Mouse (Mus musculus) liver, embryonic 12.5 days (tissue): ENCODE measurements around the gene Gpr162. TPM values are rescaled to one million over a fixed set of nuclear protein-coding genes. Genes with fewer than 3 reads are reported as not detected.
"Not testable (repeated sequence)": the region's sequence is repeated elsewhere in the genome, so short reads cannot be mapped to it uniquely, and the experiment has no call there.

Experiments used
- ATAC-seq: fragments of 200-750 bp; cut with Nextera tagmentation; 2 replicates; pipeline ENCODE4 v1.8.0; 2017; ENCODE audit warnings: moderate number of reproducible peaks, mild to moderate bottlenecking, moderate library complexity
- H3K27ac ChIP-seq: fragments of 300-500 bp; sonication (generic); 2 replicates; pipeline ENCODE4 v1.5.1; 2016; ENCODE audit warnings: mild to moderate bottlenecking
- H3K27me3 ChIP-seq: fragments of 300-500 bp; sonication (generic); replicated peaks from 2 replicates; pipeline ENCODE4 v1.6.1; 2016; ENCODE audit warnings: mild to moderate bottlenecking, moderate library complexity
- H3K36me3 ChIP-seq: fragments of 300-500 bp; sonication (generic); 2 replicates; pipeline ENCODE4 v1.6.1; 2016; ENCODE audit warnings: mild to moderate bottlenecking, moderate library complexity
- H3K4me1 ChIP-seq: fragments of 300-500 bp; sonication (generic); 2 replicates; pipeline ENCODE4 v1.6.1; 2016
- H3K4me2 ChIP-seq: fragments of 300-500 bp; sonication (generic); 2 replicates; pipeline ENCODE4 v1.6.1; 2016; ENCODE audit warnings: mild to moderate bottlenecking, moderate library complexity
- H3K4me3 ChIP-seq: fragments of 300-500 bp; sonication (generic); 2 replicates; pipeline ENCODE4 v1.5.1; 2016; ENCODE audit warnings: mild to moderate bottlenecking, moderate library complexity
- H3K9ac ChIP-seq: fragments of 300-500 bp; sonication (generic); 2 replicates; pipeline ENCODE4 v1.6.1; 2016; ENCODE audit warnings: mild to moderate bottlenecking, moderate library complexity
- H3K9me3 ChIP-seq: fragments of 300-500 bp; sonication (generic); replicated peaks from 2 replicates; pipeline ENCODE4 v1.6.1; 2016; ENCODE audit warnings: mild to moderate bottlenecking, moderate library complexity
- WGBS: fragments of 180-500 bp; shearing (Covaris S2); methylation state at CpG from one replicate; pipeline ENCODE4 v1.1.7; 2016; ENCODE audit not compliant: insufficient replicate concordance; 5-methylcytosine and 5-hydroxymethylcytosine counted together
- polyA plus RNA-seq: library from polyadenylated mRNA; unstranded; fragments of >200 nt; fragmentation: Nextera tagmentation; extraction: Ambion mirVana; gene quantifications from 2 replicates; pipeline ENCODE4 v1.2.1, GENCODE M21; 2016

Gene Gpr162
- polyA plus RNA-seq, 1 experiment from 2014 or later: 0.08 TPM

DNA sequence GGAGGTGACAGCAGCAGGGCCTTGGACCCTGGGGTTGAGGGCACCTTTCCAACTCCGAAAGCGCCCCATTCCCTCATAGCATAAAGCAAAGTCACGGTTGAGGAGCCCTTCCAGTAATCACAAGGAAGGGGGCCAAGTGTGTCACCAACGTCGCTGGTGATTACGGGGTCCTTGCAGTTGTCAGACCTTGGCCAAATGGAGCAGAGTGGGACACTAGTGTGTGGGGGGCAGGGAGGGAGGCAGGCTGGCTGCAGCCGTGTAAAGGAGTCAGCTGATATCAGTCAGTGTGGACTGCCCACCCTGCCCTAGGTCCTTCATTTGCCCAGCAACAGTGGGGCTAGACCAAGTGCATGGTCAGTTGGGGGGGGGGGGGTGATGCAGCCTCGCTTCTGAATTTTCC lies 49.3 kb downstream of the Gpr162 start:
- Histone ChIP-seq H3K9ac (peak overlapping the region; percentile 90), H3K4me3 (peak overlapping the region; percentile 85), H3K4me1 (peaks cover 53% of the 10 kb centered on the region), H3K4me2 (peak overlapping the region; percentile 94), H3K27ac (peak overlapping the region; percentile 34; the same call in 1 of the 2 replicates), H3K9me3 (no peaks in the 10 kb centered on the region), H3K27me3 (no peaks in the 10 kb centered on the region), H3K36me3 (peaks cover 77% of the 10 kb centered on the region)
- WGBS: 34% methylated on average over 8 of the region's 8 CpGs
- ATAC-seq: peak; percentile 8; the same call in 1 of the 2 replicates

- Histone ChIP-seq H3K27me3 (no peaks in the 10 kb centered on the region), H3K9me3 (no peaks in the 10 kb centered on the region), H3K4me2 (peak within 1 kb of the TSS; percentile 94), H3K4me1 (peaks cover 58% of the 10 kb centered on the region), H3K4me3 (peak within 1 kb of the TSS; percentile 85), H3K9ac (peak within 1 kb of the TSS; percentile 90), H3K36me3 (peaks cover 72% of the 10 kb centered on the region), H3K27ac (peak within 1 kb of the TSS; percentile 91)
- under 1% methylated on average over 22 of the region's 22 CpGs for WGBS
- peak; percentile 84 for ATAC-seq
Observed at GRCm38 (mm10) chr6:124813933-124814332, 49.9 kb downstream of the Gpr162 start, which contains the start of gene Tpi1. Tpi1 (minus strand) TSS chr6:124814296.

GRCm38 (mm10) chr6:124813496-124813895 lies 50.3 kb downstream of the Gpr162 start:
- H3K4me1 ChIP-seq: peaks cover 58% of the 10 kb centered on the region
- H3K27me3 ChIP-seq: no peaks in the 10 kb centered on the region
- H3K36me3 ChIP-seq: peaks cover 68% of the 10 kb centered on the region
- peak overlapping the region; percentile 94 for H3K4me2 ChIP-seq
- ATAC-seq: peak; percentile 61
- H3K9me3 ChIP-seq: no peaks in the 10 kb centered on the region
- peak overlapping the region; percentile 91 for H3K27ac ChIP-seq
- WGBS: under 1% methylated on average over 18 of the region's 18 CpGs
- H3K9ac ChIP-seq: peak overlapping the region; percentile 90
- H3K4me3 ChIP-seq: peak overlapping the region; percentile 85

DNA sequence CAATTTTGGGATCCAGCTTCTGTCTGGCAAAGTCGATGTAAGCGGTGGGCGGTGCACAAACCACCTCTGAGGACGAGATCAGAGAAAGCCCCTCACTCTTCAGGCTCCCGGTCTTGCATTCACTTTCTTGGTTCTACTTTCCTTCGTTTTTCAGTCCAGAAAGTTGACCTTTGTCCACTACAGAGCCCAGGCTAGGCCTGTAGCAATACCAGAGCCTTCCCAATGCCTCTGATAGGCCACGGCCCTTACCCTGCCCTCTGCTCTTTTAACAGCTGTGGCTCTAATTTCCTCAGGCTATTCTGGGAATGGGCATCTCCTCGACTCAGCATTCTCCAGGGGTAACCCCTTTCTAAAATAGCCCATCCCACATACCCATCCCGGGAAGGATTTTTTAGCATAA lies 50.9 kb downstream of the Gpr162 start:
- H3K4me2 ChIP-seq: peak overlapping the region; percentile 94
- H3K27me3 ChIP-seq: no peaks in the 10 kb centered on the region
- peak overlapping the region; percentile 90 for H3K9ac ChIP-seq
- peak overlapping the region; percentile 91 for H3K27ac ChIP-seq
- peaks cover 65% of the 10 kb centered on the region for H3K4me1 ChIP-seq
- WGBS: 24% methylated on average over 9 of the region's 9 CpGs
- ATAC-seq: no peak
- H3K4me3 ChIP-seq: peak overlapping the region; percentile 85
- peaks cover 61% of the 10 kb centered on the region for H3K36me3 ChIP-seq
- H3K9me3 ChIP-seq: no peaks in the 10 kb centered on the region

GRCm38 (mm10) chr6:124811701-124812560 lies 51.9 kb downstream of the Gpr162 start:
- ATAC-seq: no peak
- Histone ChIP-seq H3K4me3 (peak overlapping the region; percentile 85), H3K9ac (peak overlapping the region; percentile 90), H3K4me2 (peak overlapping the region; percentile 94), H3K27ac (peak overlapping the region; percentile 91), H3K36me3 (peaks cover 52% of the 10 kb centered on the region), H3K4me1 (peaks cover 73% of the 10 kb centered on the region), H3K9me3 (no peaks in the 10 kb centered on the region), H3K27me3 (no peaks in the 10 kb centered on the region)
- 74% methylated on average over 24 of the region's 24 CpGs for WGBS

DNA sequence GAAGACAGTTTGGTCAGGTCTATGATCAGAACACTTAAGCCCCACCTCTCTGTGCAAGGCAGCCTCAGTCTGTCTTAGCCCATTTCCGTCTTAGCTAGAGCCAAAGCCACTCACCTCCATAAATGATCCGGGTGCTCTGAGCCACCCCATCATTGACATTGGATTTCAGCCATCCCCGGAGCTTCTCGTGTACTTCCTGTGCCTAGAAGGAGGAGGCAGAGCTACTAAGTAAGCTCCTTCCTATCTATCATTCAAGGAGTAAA lies 52.4 kb downstream of the Gpr162 start:
- peaks cover 79% of the 10 kb centered on the region for H3K4me1 ChIP-seq

DNA sequence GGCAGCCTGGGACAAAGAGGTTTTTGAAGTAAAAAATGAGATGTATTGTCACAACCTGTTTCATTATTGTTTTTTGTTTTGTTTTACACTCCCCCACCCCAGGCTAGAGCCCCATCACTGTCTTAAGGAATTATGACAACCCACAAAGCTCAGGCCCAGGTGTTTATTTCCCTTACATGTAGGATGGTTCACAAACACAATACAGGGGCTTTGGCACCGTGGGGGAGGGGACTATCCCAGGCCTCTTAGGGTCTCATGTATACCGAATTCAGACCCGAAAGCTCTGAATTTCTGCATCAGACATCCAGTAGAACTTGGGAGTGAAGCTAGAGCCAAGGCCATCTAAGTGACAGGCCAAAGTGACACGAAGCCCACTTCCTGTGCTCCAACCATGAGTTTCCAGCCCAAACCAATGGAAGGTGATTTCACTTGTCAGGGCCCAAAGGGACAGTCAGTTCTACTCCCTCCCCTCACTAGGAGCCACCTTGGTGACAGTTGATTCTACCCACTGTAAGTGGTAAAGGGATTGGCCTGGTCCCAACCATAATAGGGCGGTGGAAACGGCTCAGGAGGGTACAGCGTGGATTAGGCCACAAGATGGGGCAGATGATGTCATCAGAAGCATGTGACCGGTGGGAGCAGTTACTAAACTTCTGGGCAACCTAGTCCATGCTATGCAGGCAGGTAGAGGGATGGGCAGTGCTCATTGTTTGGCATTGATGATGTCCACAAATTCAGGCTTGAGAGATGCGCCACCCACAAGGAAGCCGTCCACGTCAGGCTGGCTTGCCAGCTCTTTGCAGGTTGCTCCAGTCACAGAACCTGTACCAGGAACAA lies 53.0 kb downstream of the Gpr162 start:
- H3K4me3 ChIP-seq: peak overlapping the region; percentile 72; the same call in 1 of the 2 replicates
- H3K9me3 ChIP-seq, H3K27me3 ChIP-seq, ATAC-seq: not testable (repeated sequence)
- WGBS: 76% methylated on average over 11 of the region's 11 CpGs
- peak overlapping the region; percentile 95 for H3K27ac ChIP-seq
- H3K4me1 ChIP-seq: peaks cover 85% of the 10 kb centered on the region
- peak overlapping the region; percentile 93 for H3K4me2 ChIP-seq
- H3K36me3 ChIP-seq: peaks cover 41% of the 10 kb centered on the region
- peak overlapping the region; percentile 84; the same call in 1 of the 2 replicates for H3K9ac ChIP-seq

More for the DNA sequence above, 52.4 kb downstream of the Gpr162 start:
- Histone ChIP-seq H3K27me3 (no peaks in the 10 kb centered on the region), H3K9me3 (no peaks in the 10 kb centered on the region), H3K9ac (no peak overlapping the region; the same call in 1 of the 2 replicates), H3K4me3 (no peak overlapping the region), H3K36me3 (peaks cover 46% of the 10 kb centered on the region), H3K4me2 (peak overlapping the region; percentile 94; the same call in 1 of the 2 replicates), H3K27ac (peak overlapping the region; percentile 91)
- 80% methylated on average over 4 of the region's 4 CpGs for WGBS
- no peak for ATAC-seq

DNA sequence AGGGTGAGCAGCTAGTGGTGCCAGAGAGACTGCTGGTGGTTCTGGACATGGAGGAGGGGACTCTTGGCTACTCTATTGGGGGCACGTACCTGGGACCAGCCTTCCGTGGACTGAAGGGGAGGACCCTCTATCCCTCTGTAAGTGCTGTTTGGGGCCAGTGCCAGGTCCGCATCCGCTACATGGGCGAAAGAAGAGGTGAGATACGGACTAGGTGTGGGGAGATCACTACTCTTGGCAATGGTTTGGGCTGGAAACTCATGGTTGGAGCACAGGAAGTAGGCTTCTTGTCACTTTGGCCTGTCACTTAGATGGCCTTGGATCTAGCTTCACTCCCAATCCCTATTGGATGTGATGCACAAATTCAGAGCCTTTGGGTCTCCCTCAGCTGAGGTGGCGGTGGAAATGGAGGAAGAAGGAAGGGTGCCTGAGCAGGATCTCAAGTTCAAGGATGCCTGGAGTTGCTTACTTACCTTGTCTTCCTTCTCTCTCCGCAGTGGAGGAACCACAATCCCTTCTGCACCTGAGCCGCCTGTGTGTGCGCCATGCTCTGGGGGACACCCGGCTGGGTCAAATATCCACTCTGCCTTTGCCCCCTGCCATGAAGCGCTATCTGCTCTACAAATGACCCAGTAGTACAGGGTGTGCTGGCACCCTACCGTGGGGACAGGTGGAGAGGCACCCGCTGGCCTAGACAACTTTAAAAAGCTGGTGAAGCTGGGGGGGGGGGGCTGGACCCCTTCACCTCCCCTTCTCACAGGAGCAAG lies 53.8 kb downstream of the Gpr162 start:
- Histone ChIP-seq H3K4me1 (peaks cover 86% of the 10 kb centered on the region), H3K4me2 (peak overlapping the region; percentile 93), H3K27me3 (no peaks in the 10 kb centered on the region), H3K27ac (peak overlapping the region; percentile 95), H3K36me3 (peaks cover 33% of the 10 kb centered on the region), H3K4me3 (peak overlapping the region; percentile 72), H3K9ac (peak overlapping the region; percentile 84), H3K9me3 (no peaks in the 10 kb centered on the region)
- ATAC-seq: no peak
- WGBS: 41% methylated on average over 14 of the region's 14 CpGs

DNA sequence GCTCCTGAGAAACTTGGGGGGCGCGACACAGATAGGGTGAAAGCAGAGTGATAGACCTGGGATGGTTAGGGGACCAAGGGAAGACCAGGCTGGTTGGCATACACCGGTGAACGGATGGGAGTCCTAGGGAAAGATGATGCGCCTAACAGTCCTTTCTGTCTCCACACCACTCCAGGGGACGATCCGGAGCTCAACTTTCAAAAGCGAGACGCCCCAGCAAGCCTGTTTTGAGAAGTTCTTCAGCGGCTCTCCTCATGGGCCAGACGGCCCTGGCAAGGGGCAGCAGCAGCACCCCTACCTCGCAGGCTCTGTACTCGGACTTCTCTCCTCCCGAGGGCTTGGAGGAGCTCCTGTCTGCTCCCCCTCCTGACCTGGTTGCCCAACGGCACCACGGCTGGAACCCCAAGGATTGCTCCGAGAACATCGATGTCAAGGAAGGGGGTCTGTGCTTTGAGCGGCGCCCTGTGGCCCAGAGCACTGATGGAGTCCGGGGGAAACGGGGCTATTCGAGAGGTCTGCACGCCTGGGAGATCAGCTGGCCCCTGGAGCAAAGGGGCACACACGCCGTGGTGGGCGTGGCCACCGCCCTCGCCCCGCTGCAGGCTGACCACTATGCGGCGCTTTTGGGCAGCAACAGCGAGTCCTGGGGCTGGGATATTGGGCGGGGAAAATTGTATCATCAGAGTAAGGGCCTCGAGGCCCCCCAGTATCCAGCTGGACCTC lies 54.6 kb downstream of the Gpr162 start:
- no peaks in the 10 kb centered on the region for H3K27me3 ChIP-seq
- peak overlapping the region; percentile 95 for H3K27ac ChIP-seq
- peaks cover 86% of the 10 kb centered on the region for H3K4me1 ChIP-seq
- WGBS: under 1% methylated on average over 35 of the region's 35 CpGs
- H3K9me3 ChIP-seq: no peaks in the 10 kb centered on the region
- peaks cover 32% of the 10 kb centered on the region for H3K36me3 ChIP-seq
- peak overlapping the region; percentile 93 for H3K4me2 ChIP-seq
- H3K4me3 ChIP-seq: peak overlapping the region; percentile 72
- peak overlapping the region; percentile 84 for H3K9ac ChIP-seq
- peak; percentile 48 for ATAC-seq
